Mouse (Mus musculus) limb, embryonic 14.5 days (tissue): ENCODE measurements around the gene Cep170. TPM values are rescaled to one million over a fixed set of nuclear protein-coding genes. Genes with fewer than 3 reads are reported as not detected.
A peak's percentile ranks its signal among the peaks of the same experiment; 100 is the strongest.

ENCODE experiments used
- ATAC-seq: fragments of 200-750 bp; cut with Nextera tagmentation; 2 replicates; pipeline ENCODE4 v1.8.0; 2017; ENCODE audit warnings: low read depth, moderate number of reproducible peaks, moderate TSS enrichment; ENCODE audit not compliant: low FRiP score
- DNase-seq: peaks from one replicate; pipeline ENCODE4 v3.0.0-alpha.2; 2015; ENCODE audit warnings: low spot score
- H3K27ac ChIP-seq: fragments of 300-500 bp; sonication (generic); replicated peaks from 2 replicates; pipeline ENCODE4 v1.5.1; 2014; ENCODE audit warnings: low read depth, mild to moderate bottlenecking, low read length, moderate library complexity, mixed read lengths
- H3K27me3 ChIP-seq: fragments of 300-500 bp; sonication (generic); 2 replicates; pipeline ENCODE4 v1.6.1; 2014; ENCODE audit warnings: low read length, mixed read lengths; ENCODE audit not compliant: control insufficient read depth, insufficient read depth
- H3K36me3 ChIP-seq: fragments of 300-500 bp; sonication (generic); 2 replicates; pipeline ENCODE4 v1.6.1; 2014; ENCODE audit warnings: mild to moderate bottlenecking, low read length, moderate library complexity, mixed read lengths; ENCODE audit not compliant: control insufficient read depth, insufficient read depth
- H3K4me1 ChIP-seq: fragments of 300-500 bp; sonication (generic); 2 replicates; pipeline ENCODE4 v1.6.1; 2014; ENCODE audit warnings: antibody characterized with exemption, low read length, mixed read lengths; ENCODE audit not compliant: control insufficient read depth, insufficient read depth
- H3K4me2 ChIP-seq: fragments of 300-500 bp; sonication (generic); replicated peaks from 2 replicates; pipeline ENCODE4 v1.6.1; 2014; ENCODE audit warnings: low read depth, mild to moderate bottlenecking, low read length, moderate library complexity; ENCODE audit not compliant: severe bottlenecking
- H3K4me3 ChIP-seq: fragments of 300-500 bp; sonication (generic); replicated peaks from 2 replicates; pipeline ENCODE4 v1.5.1; 2014; ENCODE audit warnings: low read length
- H3K9ac ChIP-seq: fragments of 300-500 bp; sonication (generic); 2 replicates; pipeline ENCODE4 v1.6.1; 2014; ENCODE audit warnings: mild to moderate bottlenecking, low read depth, low read length, moderate library complexity; ENCODE audit not compliant: severe bottlenecking
- H3K9me3 ChIP-seq: fragments of 300-500 bp; sonication (generic); 2 replicates; pipeline ENCODE4 v1.6.1; 2016; ENCODE audit warnings: low read length; ENCODE audit not compliant: control insufficient read depth
- POLR2A ChIP-seq: fragments of 200-500 bp; IDR thresholded peaks from 2 replicates; pipeline ENCODE4 v1.8.0; 2012; ENCODE audit warnings: inconsistent platforms, mild to moderate bottlenecking, moderate library complexity, borderline replicate concordance; ENCODE audit not compliant: insufficient read depth, insufficient read length; ENCODE audit errors: extremely low read depth
- WGBS: fragments of 180-500 bp; shearing (Covaris S2); extraction: QIAGEN DNeasy Blood & Tissue Kit; methylation state at CpG from one replicate; pipeline ENCODE4 v1.1.7; 2014; 5-methylcytosine and 5-hydroxymethylcytosine counted together
- polyA plus RNA-seq, 2 experiments: library from polyadenylated mRNA; depleted of rRNA in 1 of 2; stranded (reverse) in 1 of 2; unstranded in 1 of 2; fragments of >200 nt; fragmentation: Nextera tagmentation in 1 of 2; extraction: Ambion mirVana in 1 of 2; gene quantifications; 2 replicates each; pipeline versions ENCODE4 v1.2.1 to v1.2.3; 2012 to 2014

Cep170 gene
- polyA plus RNA-seq, 2 experiments = 33.5 to 42.3 TPM

GRCm38 (mm10) chr1:176723858-176724713 lies 89.8 kb downstream of the Cep170 start:
- no peaks in the 10 kb centered on the region for H3K4me1 ChIP-seq
- no peaks in the 10 kb centered on the region for H3K27me3 ChIP-seq
- H3K27ac ChIP-seq = no peak overlapping the region
- no peak overlapping the region for H3K4me3 ChIP-seq
- no peak for DNase-seq
- H3K9ac ChIP-seq = no peak overlapping the region
- H3K4me2 ChIP-seq = no peak overlapping the region
- H3K36me3 ChIP-seq = no peaks in the 10 kb centered on the region
- 70% methylated on average over 8 of the region's 8 CpGs for WGBS
- TF ChIP-seq POLR2A = no peak
- ATAC-seq = no peak
- no peaks in the 10 kb centered on the region for H3K9me3 ChIP-seq

DNA sequence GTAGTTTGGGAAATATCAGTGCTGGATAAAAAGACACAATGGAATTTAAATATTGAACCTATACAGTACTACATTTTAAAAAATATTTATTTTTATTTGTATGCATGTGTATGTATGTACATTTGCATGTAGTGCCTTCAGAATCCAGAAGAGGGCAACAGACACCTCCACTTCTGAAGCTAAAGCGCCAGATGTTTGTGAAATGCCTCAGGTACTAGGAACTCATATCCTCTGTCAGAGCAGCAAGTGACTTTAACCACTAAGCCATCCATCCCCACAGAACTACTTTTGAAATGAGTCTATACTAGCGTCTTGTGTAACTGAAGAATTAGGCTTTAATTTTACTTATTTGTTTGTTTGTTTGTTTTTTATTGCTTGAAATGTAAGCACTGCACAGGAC lies 101.4 kb downstream of the Cep170 start:
- no peaks in the 10 kb centered on the region for H3K36me3 ChIP-seq
- no peak for TF ChIP-seq POLR2A
- peak; percentile 31 for DNase-seq
- no peak overlapping the region for H3K27ac ChIP-seq
- no peaks in the 10 kb centered on the region for H3K4me1 ChIP-seq
- H3K9ac ChIP-seq = no peak overlapping the region
- ATAC-seq = no peak
- H3K27me3 ChIP-seq = no peaks in the 10 kb centered on the region
- WGBS = 26% methylated on average over 2 of the region's 2 CpGs
- H3K4me3 ChIP-seq = no peak overlapping the region
- no peaks in the 10 kb centered on the region for H3K9me3 ChIP-seq
- no peak overlapping the region for H3K4me2 ChIP-seq

- H3K9me3 ChIP-seq = no peaks in the 10 kb centered on the region
- no peaks in the 10 kb centered on the region for H3K4me1 ChIP-seq
- WGBS = 93% methylated on average over 1 of the region's 1 CpGs
- H3K27me3 ChIP-seq = no peaks in the 10 kb centered on the region
- H3K4me3 ChIP-seq = no peak overlapping the region
- TF ChIP-seq POLR2A = no peak
- no peak overlapping the region for H3K4me2 ChIP-seq
- DNase-seq = no peak
- no peak for ATAC-seq
- no peak overlapping the region for H3K9ac ChIP-seq
- no peak overlapping the region for H3K27ac ChIP-seq
- no peaks in the 10 kb centered on the region for H3K36me3 ChIP-seq
Measured at GRCm38 (mm10) chr1:176700226-176700625, 113.6 kb downstream of the Cep170 start.

DNA sequence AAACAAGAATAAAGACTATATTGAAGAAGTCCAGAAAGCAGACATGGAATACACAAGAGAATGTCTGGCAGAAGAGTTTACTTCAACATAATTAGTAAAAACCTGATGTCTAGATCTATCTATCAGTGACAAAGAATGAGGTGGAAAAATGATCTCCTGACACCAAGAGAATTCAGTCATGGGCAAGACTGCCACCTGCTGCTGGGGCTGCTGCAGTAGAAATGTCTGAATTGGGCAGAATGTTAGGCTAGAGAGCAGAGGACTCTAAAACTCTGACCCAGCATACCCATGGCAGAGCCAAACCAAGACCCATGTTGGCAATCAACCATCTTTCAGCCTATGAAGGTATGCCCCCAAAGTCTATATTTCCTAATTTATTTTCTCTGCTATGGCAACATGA lies 114.1 kb downstream of the Cep170 start:
- Histone ChIP-seq H3K9me3 (no peaks in the 10 kb centered on the region), H3K27ac (no peak overlapping the region), H3K4me3 (no peak overlapping the region), H3K4me1 (no peaks in the 10 kb centered on the region), H3K9ac (no peak overlapping the region), H3K4me2 (no peak overlapping the region), H3K36me3 (no peaks in the 10 kb centered on the region), H3K27me3 (no peaks in the 10 kb centered on the region)
- DNase-seq (no peak), ATAC-seq (no peak)
- no peak for TF ChIP-seq POLR2A

DNA sequence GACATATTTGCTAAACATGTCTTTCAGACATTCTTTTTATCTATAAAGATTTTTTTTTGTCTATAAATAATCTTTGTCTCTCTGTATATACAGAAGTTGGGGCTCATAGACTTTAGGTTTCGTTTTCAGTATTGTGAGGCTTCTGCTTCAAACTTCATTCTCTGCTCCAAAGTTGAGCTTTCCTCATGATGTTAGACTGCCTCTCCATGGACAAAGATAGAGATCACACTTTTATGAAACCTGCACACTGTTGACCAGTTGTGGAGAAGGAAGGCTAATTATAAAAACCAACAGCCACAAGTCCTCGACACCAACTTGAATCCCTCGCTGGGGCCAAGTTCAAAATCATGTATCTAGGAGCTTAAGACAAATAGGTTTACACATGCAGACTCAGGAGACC lies 115.2 kb downstream of the Cep170 start:
- Histone ChIP-seq H3K9ac (no peak overlapping the region), H3K4me2 (no peak overlapping the region), H3K27me3 (no peaks in the 10 kb centered on the region), H3K27ac (no peak overlapping the region), H3K36me3 (no peaks in the 10 kb centered on the region), H3K4me1 (no peaks in the 10 kb centered on the region), H3K4me3 (no peak overlapping the region), H3K9me3 (no peaks in the 10 kb centered on the region)
- TF ChIP-seq POLR2A = no peak
- WGBS = 81% methylated on average over 3 of the region's 3 CpGs
- no peak for DNase-seq
- no peak for ATAC-seq
